Mouse (Mus musculus) MEL (cell line): Measurements from ENCODE around the gene Zc3h6. TPM values are rescaled to one million over a fixed set of nuclear protein-coding genes. Genes with fewer than 3 reads are reported as not detected.

Experiments
- DNase-seq: peaks from one replicate; pipeline ENCODE4 v3.0.0; 2011; ENCODE audit warnings: low read depth, low spot score
- H3K27ac ChIP-seq: 2 replicates; pipeline ENCODE4 v1.5.1; 2012; ENCODE audit warnings: low read depth, mild to moderate bottlenecking, control low read depth, low read length, moderate library complexity; ENCODE audit not compliant: control insufficient read depth
- H3K27me3 ChIP-seq, 2 experiments: fragments of 150-350 bp in 1 of 2; sonication (generic) in 1 of 2; 2 replicates each; pipeline ENCODE4 v1.6.1; 2012; ENCODE audit warnings: low read length in 2 of 2, mild to moderate bottlenecking in 2 of 2, improper control_type of control experiment in 1 of 2, moderate library complexity in 1 of 2; ENCODE audit not compliant: insufficient read depth in 2 of 2, control insufficient read depth in 1 of 2
- H3K36me3 ChIP-seq, 2 experiments: 2 replicates each; pipeline ENCODE4 v1.6.1; 2012 to 2014; ENCODE audit warnings: low read length in 2 of 2, improper control_type of control experiment in 1 of 2, inconsistent platforms in 1 of 2, mild to moderate bottlenecking in 1 of 2; ENCODE audit not compliant: insufficient read depth in 2 of 2, control insufficient read depth in 1 of 2
- H3K4me1 ChIP-seq, 2 experiments: fragments of 150-350 bp in 1 of 2; sonication (generic) in 1 of 2; 2 replicates each; pipeline ENCODE4 v1.6.1; 2012; ENCODE audit warnings: low read length in 2 of 2, improper control_type of control experiment in 1 of 2, mild to moderate bottlenecking in 1 of 2; ENCODE audit not compliant: insufficient read depth in 2 of 2, control insufficient read depth in 1 of 2
- H3K4me3 ChIP-seq, 2 experiments: fragments of 150-350 bp in 1 of 2; sonication (generic) in 1 of 2; 2 replicates each; pipeline ENCODE4 v1.5.1; 2012; ENCODE audit warnings: low read depth in 2 of 2, low read length in 2 of 2, mild to moderate bottlenecking in 2 of 2, moderate library complexity in 2 of 2, control low read depth in 1 of 2, improper control_type of control experiment in 1 of 2; ENCODE audit not compliant: control insufficient read depth in 1 of 2, insufficient read depth in 1 of 2
- H3K79me2 ChIP-seq: 2 replicates; pipeline ENCODE4 v1.6.1; 2012; ENCODE audit warnings: mild to moderate bottlenecking, low read length, moderate library complexity; ENCODE audit not compliant: control insufficient read depth, poor library complexity, insufficient read depth
- H3K9ac ChIP-seq: 2 replicates; pipeline ENCODE4 v1.6.1; 2012; ENCODE audit warnings: low read depth, mild to moderate bottlenecking, control low read depth, low read length, moderate library complexity; ENCODE audit not compliant: control insufficient read depth, poor library complexity, severe bottlenecking
- H3K9me3 ChIP-seq: fragments of 150-350 bp; sonication (generic); replicated peaks from 2 replicates; pipeline ENCODE4 v1.6.1; 2012; ENCODE audit warnings: mild to moderate bottlenecking, low read length, improper control_type of control experiment, moderate library complexity; ENCODE audit not compliant: insufficient read depth
- CHD1 ChIP-seq: IDR thresholded peaks from 2 replicates; pipeline ENCODE4 v1.6.1; 2012; ENCODE audit warnings: low read depth, mild to moderate bottlenecking, inconsistent platforms, low read length, improper control_type of control experiment
- CHD2 ChIP-seq: IDR thresholded peaks from 2 replicates; pipeline ENCODE4 v1.6.1; 2011; ENCODE audit warnings: low read length, improper control_type of control experiment
- E2F4 ChIP-seq: IDR thresholded peaks from 2 replicates; pipeline ENCODE4 v1.6.1; 2011; ENCODE audit warnings: low read depth, low read length, improper control_type of control experiment, borderline replicate concordance
- ETS1 ChIP-seq: IDR thresholded peaks from 2 replicates; pipeline ENCODE4 v1.6.1; 2012; ENCODE audit warnings: low read depth, mild to moderate bottlenecking, inconsistent platforms, low read length, improper control_type of control experiment, moderate library complexity
- KAT2A ChIP-seq: conservative IDR thresholded peaks from 2 replicates; pipeline ENCODE4 v1.6.1; 2012; ENCODE audit warnings: low read depth, low read length, improper control_type of control experiment, inconsistent platforms
- MAFK ChIP-seq: IDR thresholded peaks from 2 replicates; pipeline ENCODE4 v1.6.1; 2011; ENCODE audit warnings: low read depth, mild to moderate bottlenecking, low read length, improper control_type of control experiment, borderline replicate concordance
- MYB ChIP-seq: IDR thresholded peaks from 2 replicates; pipeline ENCODE4 v1.6.1; 2011; ENCODE audit warnings: mild to moderate bottlenecking, low read depth, low read length, improper control_type of control experiment
- MYC ChIP-seq: IDR thresholded peaks from 2 replicates; pipeline ENCODE4 v1.6.1; 2011; ENCODE audit warnings: low read depth, mild to moderate bottlenecking, low read length, improper control_type of control experiment, moderate library complexity
- NELFE ChIP-seq: IDR thresholded peaks from 2 replicates; pipeline ENCODE4 v1.6.1; 2011; ENCODE audit warnings: low read depth, low read length, improper control_type of control experiment
- NRF1 ChIP-seq: IDR thresholded peaks from 2 replicates; pipeline ENCODE4 v1.6.1; 2014; ENCODE audit warnings: low read depth, mild to moderate bottlenecking, inconsistent platforms, low read length, improper control_type of control experiment, moderate library complexity; ENCODE audit not compliant: poor library complexity, insufficient read depth, severe bottlenecking
- POLR2AphosphoS2 ChIP-seq: IDR thresholded peaks from 2 replicates; pipeline ENCODE4 v1.6.1; 2011; ENCODE audit warnings: low read length, improper control_type of control experiment
- SIN3A ChIP-seq: IDR thresholded peaks from 2 replicates; pipeline ENCODE4 v1.6.1; 2012; ENCODE audit warnings: low read length, improper control_type of control experiment, inconsistent platforms
- TAL1 ChIP-seq: IDR thresholded peaks from 2 replicates; pipeline ENCODE4 v1.6.1; 2012; ENCODE audit warnings: mild to moderate bottlenecking, inconsistent platforms, low read length, moderate library complexity, mixed read lengths
- TCF12 ChIP-seq: IDR thresholded peaks from 2 replicates; pipeline ENCODE4 v1.6.1; 2014; ENCODE audit warnings: low read depth, mild to moderate bottlenecking, inconsistent platforms, low read length, improper control_type of control experiment, moderate library complexity
- UBTF ChIP-seq: IDR thresholded peaks from 2 replicates; pipeline ENCODE4 v1.6.1; 2012; ENCODE audit warnings: low read depth, mild to moderate bottlenecking, inconsistent platforms, low read length, improper control_type of control experiment, moderate library complexity, borderline replicate concordance; ENCODE audit not compliant: insufficient read depth
- USF1 ChIP-seq: IDR thresholded peaks from 2 replicates; pipeline ENCODE4 v1.6.1; 2014; ENCODE audit warnings: low read depth, mild to moderate bottlenecking, inconsistent platforms, low read length, improper control_type of control experiment, moderate library complexity
- USF2 ChIP-seq, 2 experiments: IDR thresholded peaks; 2 replicates each; pipeline ENCODE4 v1.6.1; 2011 to 2012; ENCODE audit warnings: improper control_type of control experiment in 2 of 2, low read length in 2 of 2, borderline replicate concordance in 1 of 2, inconsistent platforms in 1 of 2, low read depth in 1 of 2, mild to moderate bottlenecking in 1 of 2; ENCODE audit not compliant: insufficient read depth in 1 of 2
- ZKSCAN1 ChIP-seq: IDR thresholded peaks from 2 replicates; pipeline ENCODE4 v1.6.1; 2012; ENCODE audit warnings: low read depth, mild to moderate bottlenecking, inconsistent platforms, low read length, improper control_type of control experiment, moderate library complexity
- ZNF384 ChIP-seq: IDR thresholded peaks from 2 replicates; pipeline ENCODE4 v1.6.1; 2012; ENCODE audit warnings: low read depth, mild to moderate bottlenecking, inconsistent platforms, low read length, improper control_type of control experiment
- polyA plus RNA-seq, 2 experiments: library from polyadenylated mRNA; stranded (reverse) in 1 of 2; unstranded in 1 of 2; fragments of >175 nt in 1 of 2; fragments of >200 nt in 1 of 2; gene quantifications; 2 replicates each; pipeline versions ENCODE4 v1.2.1 to v1.2.4; 2012; ENCODE audit warnings: low replicate concordance in 2 of 2, low read depth in 1 of 2; ENCODE audit not compliant: insufficient read length in 2 of 2, insufficient read depth in 1 of 2, missing spikeins in 1 of 2
- total RNA-seq: library from RNA; depleted of rRNA; stranded (reverse); fragments of 300-350 nt; gene quantifications from 2 replicates; pipeline ENCODE4 v1.2.3, GENCODE M21; 2012

The Zc3h6 gene
- total and polyA plus RNA-seq, 3 experiments, result 0.69 to 1.4 TPM; not detected in 1

GRCm38 (mm10) chr2:129035381-129035780 is 68.2 kb downstream of the Zc3h6 start:
- Histone ChIP-seq H3K9ac (no peak overlapping the region), H3K27me3 (peaks cover 14 to 15% of the 10 kb centered on the region in 2 experiments), H3K9me3 (no peaks in the 10 kb centered on the region), H3K4me1 (no peaks in the 10 kb centered on the region), H3K4me3 (no peak overlapping the region), H3K36me3 (no peaks in the 10 kb centered on the region), H3K27ac (no peak overlapping the region), H3K79me2 (no peaks in the 10 kb centered on the region)
- no peak for DNase-seq
- TF ChIP-seq MYB (no peak), E2F4 (no peak), ETS1 (no peak), ZNF384 (no peak), UBTF (no peak), MAFK (no peak), NRF1 (no peak), USF1 (no peak), KAT2A (no peak), SIN3A (no peak), NELFE (no peak), TAL1 (no peak), CHD1 (no peak)

DNA sequence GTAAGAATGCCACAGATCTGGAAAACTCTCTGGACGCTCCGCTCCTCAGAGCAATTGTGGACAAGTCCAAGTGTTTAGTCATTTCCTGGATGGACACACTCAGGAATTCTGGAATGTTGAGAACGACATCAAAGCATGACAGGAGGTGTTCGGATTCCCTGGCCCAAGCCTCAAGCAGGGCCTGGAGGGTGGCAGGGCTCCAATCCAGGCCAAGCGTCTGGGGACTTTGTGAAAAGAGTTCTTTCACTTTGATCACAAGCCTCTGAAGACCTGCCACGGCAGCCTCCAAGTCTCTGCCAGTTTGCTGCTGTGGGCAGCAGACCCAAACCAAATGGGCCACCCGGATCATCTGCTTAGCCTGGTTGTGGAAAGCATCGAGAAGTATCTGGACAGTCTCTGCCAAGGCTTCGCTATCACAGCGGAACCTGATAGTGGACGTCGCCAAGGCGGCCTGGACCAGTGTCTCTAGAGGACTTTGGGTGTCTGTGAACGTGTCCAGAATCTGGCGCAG is 71.3 kb downstream of the Zc3h6 start:
- Histone ChIP-seq H3K4me1 (no peaks in the 10 kb centered on the region), H3K27ac (no peak overlapping the region), H3K9me3 (no peaks in the 10 kb centered on the region), H3K9ac (no peak overlapping the region), H3K79me2 (no peaks in the 10 kb centered on the region), H3K36me3 (no peaks in the 10 kb centered on the region), H3K4me3 (no peak overlapping the region), H3K27me3 (peaks cover 14 to 16% of the 10 kb centered on the region in 2 experiments)
- TF ChIP-seq POLR2AphosphoS2, result no peak
- no peak for TF ChIP-seq NELFE
- TF ChIP-seq USF2 (IDR thresholded peaks at IDR 0.05; ENCODE audit: borderline replicate concordance in 1 of 2, insufficient read depth in 1 of 2, low read depth in 1 of 2, low read length in 2 of 2), result no peak
- no peak for TF ChIP-seq USF1
- no peak for TF ChIP-seq ZKSCAN1
- TF ChIP-seq UBTF, result no peak
- TF ChIP-seq MYC, result no peak
- TF ChIP-seq TCF12, result no peak
- no peak for TF ChIP-seq CHD2
- no peak for DNase-seq
